Mouse (Mus musculus): ENCODE measurements around the gene Rad51d. TPM values are rescaled to one million over a fixed set of nuclear protein-coding genes. Genes with fewer than 3 reads are reported as not detected.
A peak's percentile ranks its signal among the peaks of the same experiment; 100 is the strongest.

Rad51d gene
- polyA plus RNA-seq, 1 experiment from 2014 or later: 14.5 TPM

- Histone ChIP-seq H3K36me3 (ENCODE audit: control insufficient read depth, insufficient read depth, low read length) (no peaks in the 10 kb centered on the region), H3K4me2 (ENCODE audit: low read depth, low read length) (no peak overlapping the region), H3K4me3 (ENCODE audit: low read depth, low read length) (no peak overlapping the region), H3K27ac (replicated peaks; ENCODE audit: low read depth, low read length) (no peak overlapping the region), H3K9me3 (ENCODE audit: control insufficient read depth, low read length) (no peaks in the 10 kb centered on the region), H3K9ac (ENCODE audit: low read depth, low read length) (no peak overlapping the region), H3K4me1 (ENCODE audit: control insufficient read depth, insufficient read depth, low read length) (no peaks in the 10 kb centered on the region; the same call in 1 of the 2 replicates), H3K27me3 (replicated peaks; ENCODE audit: control insufficient read depth, insufficient read depth, low read length) (no peaks in the 10 kb centered on the region)
- ATAC-seq (ENCODE audit: low read depth) (no peak), DNase-seq (ENCODE audit: low spot score) (no peak)
- 79% methylated on average over 9 of the region's 9 CpGs for WGBS
Measured at GRCm38 (mm10) chr11:82855327-82855973, 35.0 kb downstream of the Rad51d start.

DNA sequence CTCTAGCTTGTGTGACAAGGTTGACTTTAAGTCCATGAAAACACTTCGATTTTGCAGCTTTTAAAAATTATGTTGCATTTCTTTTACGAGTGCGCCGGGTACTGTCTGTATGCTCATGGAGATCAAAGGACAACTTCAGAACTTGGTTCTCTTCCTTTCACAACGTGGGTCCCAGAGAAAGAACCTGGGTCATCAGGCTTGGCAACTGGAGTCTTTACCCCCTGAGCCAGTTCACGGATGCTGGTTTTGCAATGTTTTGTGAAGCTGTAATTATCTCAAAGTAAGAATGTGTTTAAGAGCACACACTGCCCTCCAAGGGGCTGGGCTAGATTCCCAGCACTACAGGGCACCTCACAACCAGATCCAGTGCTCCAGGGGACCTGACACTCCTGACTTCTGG, 36.3 kb downstream of the Rad51d start:
- H3K27ac ChIP-seq (replicated peaks; ENCODE audit: low read depth, low read length): no peak overlapping the region
- no peaks in the 10 kb centered on the region for H3K27me3 ChIP-seq (replicated peaks; ENCODE audit: control insufficient read depth, insufficient read depth, low read length)
- no peak overlapping the region for H3K9ac ChIP-seq (ENCODE audit: low read depth, low read length)
- no peaks in the 10 kb centered on the region; the same call in 1 of the 2 replicates for H3K4me1 ChIP-seq (ENCODE audit: control insufficient read depth, insufficient read depth, low read length)
- 88% methylated on average over 6 of the region's 6 CpGs for WGBS
- no peak for ATAC-seq (ENCODE audit: low read depth)
- no peaks in the 10 kb centered on the region for H3K9me3 ChIP-seq (ENCODE audit: control insufficient read depth, low read length)
- H3K4me2 ChIP-seq (ENCODE audit: low read depth, low read length): no peak overlapping the region
- no peaks in the 10 kb centered on the region for H3K36me3 ChIP-seq (ENCODE audit: control insufficient read depth, insufficient read depth, low read length)
- no peak overlapping the region for H3K4me3 ChIP-seq (ENCODE audit: low read depth, low read length)
- no peak for DNase-seq (ENCODE audit: low spot score)

DNA sequence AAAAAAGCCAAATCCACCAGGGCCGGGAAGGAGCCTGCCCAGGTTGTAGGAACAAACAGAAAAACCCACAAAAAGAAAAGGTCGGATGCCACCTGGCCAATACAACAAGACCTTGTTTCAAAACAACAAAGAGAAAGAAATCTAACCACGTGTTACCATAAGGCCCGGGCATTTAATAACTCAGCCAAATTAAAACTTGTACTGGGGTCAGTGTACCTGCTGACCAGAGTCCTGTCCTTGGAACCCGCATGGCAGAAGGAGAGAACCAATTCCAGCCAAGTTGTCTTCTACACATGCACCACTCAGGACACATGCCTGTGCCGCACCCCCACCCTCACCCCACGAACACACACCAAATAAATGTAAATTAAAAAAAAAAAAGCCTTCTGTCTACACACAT, 37.5 kb downstream of the Rad51d start:
- Histone ChIP-seq H3K4me3 (ENCODE audit: low read depth, low read length) (no peak overlapping the region), H3K27me3 (replicated peaks; ENCODE audit: control insufficient read depth, insufficient read depth, low read length) (no peaks in the 10 kb centered on the region), H3K4me2 (ENCODE audit: low read depth, low read length) (no peak overlapping the region), H3K27ac (replicated peaks; ENCODE audit: low read depth, low read length) (no peak overlapping the region), H3K36me3 (ENCODE audit: control insufficient read depth, insufficient read depth, low read length) (no peaks in the 10 kb centered on the region), H3K9me3 (ENCODE audit: control insufficient read depth, low read length) (no peaks in the 10 kb centered on the region), H3K4me1 (ENCODE audit: control insufficient read depth, insufficient read depth, low read length) (no peaks in the 10 kb centered on the region; the same call in 1 of the 2 replicates), H3K9ac (ENCODE audit: low read depth, low read length) (no peak overlapping the region)
- ATAC-seq (ENCODE audit: low read depth) (no peak), DNase-seq (ENCODE audit: low spot score) (no peak)
- 86% methylated on average over 7 of the region's 7 CpGs for WGBS

DNA sequence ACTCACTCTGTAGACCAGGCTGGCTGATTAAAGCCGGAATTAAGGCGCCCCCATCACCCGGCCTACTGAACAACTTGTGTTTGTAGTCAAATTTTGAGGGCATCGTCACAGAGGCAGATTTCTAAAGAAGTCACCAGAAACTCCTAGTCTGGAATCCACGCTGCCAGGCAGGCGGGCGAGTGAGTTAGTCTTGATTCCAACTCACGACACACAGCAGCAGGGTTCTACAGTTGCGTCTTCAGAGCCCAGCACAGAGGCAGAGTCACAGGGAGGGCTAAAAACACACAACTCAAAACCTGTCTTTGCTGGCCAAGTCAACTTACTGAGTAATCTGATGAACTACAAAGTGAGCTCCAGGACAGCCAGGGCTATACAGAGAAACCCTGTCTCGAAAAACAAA, 37.9 kb downstream of the Rad51d start:
- WGBS: 79% methylated on average over 10 of the region's 10 CpGs
- no peak for DNase-seq (ENCODE audit: low spot score)
- H3K9ac ChIP-seq (ENCODE audit: low read depth, low read length): no peak overlapping the region
- H3K4me3 ChIP-seq (ENCODE audit: low read depth, low read length): no peak overlapping the region
- H3K27ac ChIP-seq (replicated peaks; ENCODE audit: low read depth, low read length): no peak overlapping the region
- no peak overlapping the region for H3K4me2 ChIP-seq (ENCODE audit: low read depth, low read length)
- no peaks in the 10 kb centered on the region for H3K36me3 ChIP-seq (ENCODE audit: control insufficient read depth, insufficient read depth, low read length)
- no peaks in the 10 kb centered on the region; the same call in 1 of the 2 replicates for H3K4me1 ChIP-seq (ENCODE audit: control insufficient read depth, insufficient read depth, low read length)
- H3K27me3 ChIP-seq (replicated peaks; ENCODE audit: control insufficient read depth, insufficient read depth, low read length): no peaks in the 10 kb centered on the region
- no peak for ATAC-seq (ENCODE audit: low read depth)
- no peaks in the 10 kb centered on the region for H3K9me3 ChIP-seq (ENCODE audit: control insufficient read depth, low read length)

- H3K36me3 ChIP-seq (ENCODE audit: control insufficient read depth, insufficient read depth, low read length): no peaks in the 10 kb centered on the region
- 86% methylated on average over 11 of the region's 11 CpGs for WGBS
- DNase-seq (ENCODE audit: low spot score): no peak
- H3K9ac ChIP-seq (ENCODE audit: low read depth, low read length): no peak overlapping the region
- H3K27ac ChIP-seq (replicated peaks; ENCODE audit: low read depth, low read length): no peak overlapping the region
- H3K4me1 ChIP-seq (ENCODE audit: control insufficient read depth, insufficient read depth, low read length): no peaks in the 10 kb centered on the region; the same call in 1 of the 2 replicates
- no peak overlapping the region for H3K4me3 ChIP-seq (ENCODE audit: low read depth, low read length)
- no peaks in the 10 kb centered on the region for H3K9me3 ChIP-seq (ENCODE audit: control insufficient read depth, low read length)
- ATAC-seq (ENCODE audit: low read depth): no peak
- H3K27me3 ChIP-seq (replicated peaks; ENCODE audit: control insufficient read depth, insufficient read depth, low read length): no peaks in the 10 kb centered on the region
- H3K4me2 ChIP-seq (ENCODE audit: low read depth, low read length): no peak overlapping the region
Measured at GRCm38 (mm10) chr11:82852115-82852514, 38.3 kb downstream of the Rad51d start.

DNA sequence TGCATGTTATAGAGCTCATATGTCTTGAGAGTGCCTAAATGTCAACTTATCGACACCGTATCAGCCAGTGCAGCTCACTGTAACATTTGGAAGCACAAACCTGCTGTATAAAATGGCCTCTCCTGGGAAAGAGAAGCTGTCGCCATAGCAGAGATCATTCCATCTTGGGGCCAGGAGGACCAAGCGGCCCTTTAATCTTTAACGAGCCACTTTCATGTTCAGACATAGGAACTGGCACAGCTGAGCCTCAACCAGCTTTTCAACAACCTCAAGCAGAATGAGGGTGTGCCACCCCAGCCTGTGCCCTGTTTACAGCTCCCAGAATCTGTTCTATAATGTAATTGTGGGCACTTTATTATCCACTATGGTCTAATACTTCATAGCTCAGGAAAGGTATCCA, 40.2 kb downstream of the Rad51d start:
- Histone ChIP-seq H3K36me3 (ENCODE audit: control insufficient read depth, insufficient read depth, low read length) (no peaks in the 10 kb centered on the region), H3K9me3 (ENCODE audit: control insufficient read depth, low read length) (no peaks in the 10 kb centered on the region), H3K4me1 (ENCODE audit: control insufficient read depth, insufficient read depth, low read length) (peaks cover 5% of the 10 kb centered on the region), H3K9ac (ENCODE audit: low read depth, low read length) (no peak overlapping the region), H3K27me3 (replicated peaks; ENCODE audit: control insufficient read depth, insufficient read depth, low read length) (no peaks in the 10 kb centered on the region), H3K27ac (replicated peaks; ENCODE audit: low read depth, low read length) (no peak overlapping the region), H3K4me2 (ENCODE audit: low read depth, low read length) (no peak overlapping the region), H3K4me3 (ENCODE audit: low read depth, low read length) (no peak overlapping the region)
- 52% methylated on average over 5 of the region's 5 CpGs for WGBS
- ATAC-seq (ENCODE audit: low read depth) (no peak), DNase-seq (ENCODE audit: low spot score) (no peak)

DNA sequence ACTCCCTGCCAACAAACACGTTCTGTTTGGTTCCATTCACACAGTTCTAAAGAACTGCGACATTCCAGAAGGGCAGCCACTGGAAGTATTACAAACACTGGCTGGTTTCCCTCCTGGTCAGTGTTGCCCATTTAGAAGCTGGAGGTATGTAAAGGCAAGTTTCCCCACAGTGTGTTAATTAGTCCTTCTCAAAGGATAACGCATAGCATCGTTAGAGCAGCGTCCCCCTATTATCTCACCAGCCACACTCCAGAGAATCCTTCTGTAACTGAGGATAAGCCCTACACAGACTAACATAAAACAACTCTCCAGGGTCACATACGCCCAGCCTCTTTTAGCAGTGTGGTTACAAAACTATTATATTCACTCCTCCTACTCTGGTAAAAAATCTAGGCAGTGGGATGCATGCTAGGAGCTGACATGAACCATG, 42.8 kb downstream of the Rad51d start:
- H3K27me3 ChIP-seq (replicated peaks; ENCODE audit: control insufficient read depth, insufficient read depth, low read length): no peaks in the 10 kb centered on the region
- H3K9me3 ChIP-seq (ENCODE audit: control insufficient read depth, low read length): no peaks in the 10 kb centered on the region
- H3K9ac ChIP-seq (ENCODE audit: low read depth, low read length): no peak overlapping the region
- ATAC-seq (ENCODE audit: low read depth) (no peak), DNase-seq (ENCODE audit: low spot score) (no peak)
- no peak overlapping the region for H3K4me3 ChIP-seq (ENCODE audit: low read depth, low read length)
- 42% methylated on average over 6 of the region's 6 CpGs for WGBS
- no peak overlapping the region; the same call in 1 of the 2 replicates for H3K4me2 ChIP-seq (ENCODE audit: low read depth, low read length)
- H3K36me3 ChIP-seq (ENCODE audit: control insufficient read depth, insufficient read depth, low read length): no peaks in the 10 kb centered on the region
- H3K4me1 ChIP-seq (ENCODE audit: control insufficient read depth, insufficient read depth, low read length): peaks cover 5% of the 10 kb centered on the region
- H3K27ac ChIP-seq (replicated peaks; ENCODE audit: low read depth, low read length): no peak overlapping the region

DNA sequence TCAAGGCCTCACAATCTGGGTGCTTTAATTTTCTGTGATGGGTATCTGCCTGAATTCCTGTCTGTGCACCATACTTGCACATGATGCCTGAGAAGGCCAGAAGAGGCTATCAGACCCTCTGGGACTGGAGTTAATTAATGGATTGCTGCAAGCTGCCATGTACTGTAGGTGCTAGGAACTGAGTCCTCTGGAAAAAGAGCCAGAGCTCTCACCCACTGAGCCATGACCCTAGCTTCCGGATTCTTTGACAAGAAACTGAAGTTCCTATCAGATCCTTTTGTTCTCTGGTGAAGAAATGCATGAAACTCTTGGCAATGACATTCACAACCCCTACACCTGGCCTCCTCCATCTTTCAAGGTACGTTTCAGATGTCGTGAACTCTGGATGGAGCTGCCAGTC, 43.5 kb downstream of the Rad51d start:
- ATAC-seq (ENCODE audit: low read depth): no peak
- Histone ChIP-seq H3K27ac (replicated peaks; ENCODE audit: low read depth, low read length) (no peak overlapping the region), H3K27me3 (replicated peaks; ENCODE audit: control insufficient read depth, insufficient read depth, low read length) (no peaks in the 10 kb centered on the region), H3K9ac (ENCODE audit: low read depth, low read length) (no peak overlapping the region), H3K36me3 (ENCODE audit: control insufficient read depth, insufficient read depth, low read length) (no peaks in the 10 kb centered on the region), H3K4me2 (ENCODE audit: low read depth, low read length) (no peak overlapping the region), H3K9me3 (ENCODE audit: control insufficient read depth, low read length) (no peaks in the 10 kb centered on the region), H3K4me1 (ENCODE audit: control insufficient read depth, insufficient read depth, low read length) (peaks cover 5% of the 10 kb centered on the region), H3K4me3 (ENCODE audit: low read depth, low read length) (no peak overlapping the region)
- WGBS: 82% methylated on average over 3 of the region's 3 CpGs
- DNase-seq (ENCODE audit: low spot score): no peak

DNA sequence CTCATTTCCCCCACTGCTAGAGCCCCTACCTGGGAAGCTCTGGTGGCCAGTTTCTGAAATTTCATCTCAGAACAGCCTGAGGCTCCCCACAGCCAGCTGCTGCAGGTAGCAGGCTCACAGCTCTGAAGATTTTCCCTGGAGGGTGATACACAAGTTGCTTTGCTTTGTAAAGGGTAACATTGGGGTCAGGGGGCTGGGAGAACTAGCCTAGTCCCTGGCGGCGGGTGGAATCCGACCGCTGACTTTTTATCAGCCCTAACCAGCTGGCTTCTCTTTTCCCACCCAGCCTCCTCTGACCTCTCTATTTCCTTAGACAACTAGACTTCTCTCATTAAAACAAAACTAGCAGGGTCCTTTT, 44.4 kb downstream of the Rad51d start:
- Histone ChIP-seq H3K4me2 (ENCODE audit: low read depth, low read length) (peak overlapping the region; percentile 25), H3K4me3 (ENCODE audit: low read depth, low read length) (0 out of 2 replicates have a peak overlapping the region, but pooled peaks have one; percentile 4), H3K27me3 (replicated peaks; ENCODE audit: control insufficient read depth, insufficient read depth, low read length) (no peaks in the 10 kb centered on the region), H3K4me1 (ENCODE audit: control insufficient read depth, insufficient read depth, low read length) (peaks cover 5% of the 10 kb centered on the region), H3K9me3 (ENCODE audit: control insufficient read depth, low read length) (no peaks in the 10 kb centered on the region), H3K9ac (ENCODE audit: low read depth, low read length) (no peak overlapping the region), H3K36me3 (ENCODE audit: control insufficient read depth, insufficient read depth, low read length) (no peaks in the 10 kb centered on the region), H3K27ac (replicated peaks; ENCODE audit: low read depth, low read length) (no peak overlapping the region)
- ATAC-seq (ENCODE audit: low read depth) (peak; percentile 51), DNase-seq (ENCODE audit: low spot score) (no peak)
- WGBS: 5% methylated on average over 4 of the region's 4 CpGs

Measured in embryonic facial prominence, embryonic 14.5 days (tissue).